Mouse (Mus musculus) testis, adult 2 months (tissue): ENCODE results near the gene Dnajc2. TPM values are rescaled to one million over a fixed set of nuclear protein-coding genes. Genes with fewer than 3 reads are reported as not detected.

Experiments
- H3K27ac ChIP-seq: fragments of 200-500 bp; 2 replicates; pipeline ENCODE4 v1.5.1; 2012; ENCODE audit warnings: low read depth, low read length; ENCODE audit not compliant: control insufficient read depth, insufficient read depth
- H3K27me3 ChIP-seq: fragments of 200-500 bp; 2 replicates; pipeline ENCODE4 v1.6.1; 2012; ENCODE audit warnings: mild to moderate bottlenecking, low read length, moderate library complexity; ENCODE audit not compliant: control insufficient read depth, insufficient read depth
- H3K36me3 ChIP-seq: fragments of 200-500 bp; 2 replicates; pipeline ENCODE4 v1.6.1; 2012; ENCODE audit warnings: mild to moderate bottlenecking, low read length; ENCODE audit not compliant: control insufficient read depth, insufficient read depth
- H3K4me1 ChIP-seq: fragments of 200-500 bp; 2 replicates; pipeline ENCODE4 v1.6.1; 2012; ENCODE audit warnings: low read length; ENCODE audit not compliant: control insufficient read depth, insufficient read depth
- H3K4me3 ChIP-seq: fragments of 200-500 bp; 2 replicates; pipeline ENCODE4 v1.5.1; 2012; ENCODE audit warnings: low read depth, mild to moderate bottlenecking, low read length, moderate library complexity, mixed read lengths; ENCODE audit not compliant: control insufficient read depth
- CTCF ChIP-seq: fragments of 200-500 bp; IDR thresholded peaks from 2 replicates; pipeline ENCODE4 v1.5.1; 2012; ENCODE audit warnings: low read depth, mild to moderate bottlenecking, inconsistent platforms, low read length, moderate library complexity; ENCODE audit not compliant: control insufficient read depth, insufficient read depth, insufficient replicate concordance
- POLR2A ChIP-seq: fragments of 200-500 bp; IDR thresholded peaks from 2 replicates; pipeline ENCODE4 v1.6.1; 2012; ENCODE audit warnings: low read depth, mild to moderate bottlenecking, inconsistent platforms, low read length, moderate library complexity; ENCODE audit not compliant: control insufficient read depth
- polyA plus RNA-seq: library from polyadenylated mRNA; depleted of rRNA; stranded (reverse); fragments of >200 nt; gene quantifications from 2 replicates; pipeline ENCODE4 v1.2.3, GENCODE M21; 2012

Gene Dnajc2
- polyA plus RNA-seq, 1 experiment = 52.7 TPM

DNA sequence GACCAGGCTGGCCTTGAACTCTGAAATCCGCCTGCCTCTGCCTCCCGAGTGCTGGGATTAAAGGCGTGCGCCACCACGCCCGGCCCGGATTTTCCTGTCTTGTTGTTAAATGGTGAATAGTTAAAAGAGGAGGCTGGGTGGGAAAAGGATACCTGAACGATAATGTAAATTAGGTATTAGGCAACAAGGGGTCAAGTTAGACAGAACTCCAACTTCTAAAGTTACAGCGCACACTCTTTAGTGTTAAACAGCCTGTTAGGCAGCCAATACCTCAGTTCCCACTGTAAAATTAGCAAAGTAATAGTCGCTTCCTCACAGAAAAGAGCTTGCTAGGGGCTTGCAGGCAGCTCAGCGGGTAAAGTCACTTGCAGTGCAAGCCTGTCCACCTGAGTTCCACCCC lies 49.0 kb downstream of the Dnajc2 start:
- Histone ChIP-seq H3K27me3 (no peaks in the 10 kb centered on the region), H3K36me3 (peaks cover 6% of the 10 kb centered on the region), H3K4me3 (no peak overlapping the region), H3K27ac (no peak overlapping the region), H3K4me1 (peaks cover 14% of the 10 kb centered on the region)
- TF ChIP-seq POLR2A = no peak
- no peak for TF ChIP-seq CTCF

DNA sequence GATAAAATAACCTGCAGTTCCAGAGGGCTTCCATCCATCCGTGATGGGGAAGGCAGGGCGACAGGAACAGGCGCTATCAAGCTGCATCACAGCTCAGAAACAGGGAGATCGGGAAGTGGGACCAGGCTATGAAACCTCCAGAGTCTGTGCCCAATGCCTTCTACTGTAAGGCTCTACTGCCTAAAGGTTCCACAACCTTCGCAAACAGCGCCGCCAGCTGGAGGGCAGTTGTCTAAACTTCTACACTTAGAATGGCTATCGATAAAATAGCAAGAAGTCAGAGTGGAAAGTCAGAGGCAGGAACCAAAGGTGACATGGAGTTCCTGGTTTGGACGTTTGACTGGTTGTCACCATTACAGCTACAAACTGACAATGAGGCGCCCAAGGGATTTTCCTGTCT lies 49.5 kb downstream of the Dnajc2 start:
- Histone ChIP-seq H3K36me3 (peaks cover 6% of the 10 kb centered on the region), H3K27ac (peak overlapping the region; percentile 41; the same call in 1 of the 2 replicates), H3K4me3 (peak overlapping the region; percentile 84), H3K27me3 (no peaks in the 10 kb centered on the region), H3K4me1 (peaks cover 14% of the 10 kb centered on the region)
- TF ChIP-seq POLR2A (no peak), CTCF (peak; percentile 72; the same call in 1 of the 2 replicates)

DNA sequence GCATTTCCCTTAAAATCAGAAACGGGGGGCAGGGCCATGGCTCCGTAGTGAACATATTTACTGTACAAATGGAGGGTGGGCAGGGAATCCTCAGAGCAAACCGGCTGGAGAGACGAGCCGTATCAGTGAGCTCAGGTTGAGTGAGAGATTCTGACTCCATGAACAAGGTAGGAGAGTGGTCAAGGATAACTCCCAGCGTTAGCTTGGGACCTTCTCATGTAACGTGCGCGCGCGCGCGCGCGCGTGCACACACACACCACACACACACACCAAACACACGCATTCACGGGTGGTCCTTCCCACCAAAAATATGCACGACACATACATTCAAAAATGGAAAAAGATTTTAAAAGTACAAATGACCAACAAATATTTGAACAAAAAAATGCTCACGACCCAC lies 50.0 kb downstream of the Dnajc2 start:
- peak overlapping the region; percentile 84 for H3K4me3 ChIP-seq

DNA sequence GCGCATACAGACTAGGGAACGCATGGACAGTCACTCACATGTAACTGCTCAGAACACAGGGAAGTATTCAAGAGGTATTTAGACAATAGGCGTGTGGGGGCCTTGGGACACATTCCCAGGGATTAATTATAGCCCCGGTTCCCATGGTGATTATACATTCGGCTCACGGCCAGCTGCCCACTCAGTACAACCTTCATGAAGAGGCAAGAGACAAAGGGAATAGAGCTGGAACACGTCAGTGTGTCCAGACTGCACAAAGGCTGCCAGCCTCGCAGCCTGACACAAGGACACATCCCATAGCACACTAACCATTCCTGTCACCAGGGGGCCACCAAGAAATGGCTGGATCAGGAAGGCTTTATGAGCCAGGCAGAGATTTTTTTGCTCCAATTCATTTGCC lies 52.1 kb downstream of the Dnajc2 start:
- peaks cover 13% of the 10 kb centered on the region for H3K4me1 ChIP-seq
- H3K27ac ChIP-seq = peak overlapping the region; percentile 52; the same call in 1 of the 2 replicates
- H3K4me3 ChIP-seq = no peak overlapping the region

More for the DNA sequence above, 50.0 kb downstream of the Dnajc2 start:
- Histone ChIP-seq H3K27ac (peak overlapping the region; percentile 41), H3K4me1 (peaks cover 14% of the 10 kb centered on the region), H3K36me3 (peaks cover 3% of the 10 kb centered on the region), H3K27me3 (no peaks in the 10 kb centered on the region)
- TF ChIP-seq CTCF (no peak), POLR2A (no peak)

DNA sequence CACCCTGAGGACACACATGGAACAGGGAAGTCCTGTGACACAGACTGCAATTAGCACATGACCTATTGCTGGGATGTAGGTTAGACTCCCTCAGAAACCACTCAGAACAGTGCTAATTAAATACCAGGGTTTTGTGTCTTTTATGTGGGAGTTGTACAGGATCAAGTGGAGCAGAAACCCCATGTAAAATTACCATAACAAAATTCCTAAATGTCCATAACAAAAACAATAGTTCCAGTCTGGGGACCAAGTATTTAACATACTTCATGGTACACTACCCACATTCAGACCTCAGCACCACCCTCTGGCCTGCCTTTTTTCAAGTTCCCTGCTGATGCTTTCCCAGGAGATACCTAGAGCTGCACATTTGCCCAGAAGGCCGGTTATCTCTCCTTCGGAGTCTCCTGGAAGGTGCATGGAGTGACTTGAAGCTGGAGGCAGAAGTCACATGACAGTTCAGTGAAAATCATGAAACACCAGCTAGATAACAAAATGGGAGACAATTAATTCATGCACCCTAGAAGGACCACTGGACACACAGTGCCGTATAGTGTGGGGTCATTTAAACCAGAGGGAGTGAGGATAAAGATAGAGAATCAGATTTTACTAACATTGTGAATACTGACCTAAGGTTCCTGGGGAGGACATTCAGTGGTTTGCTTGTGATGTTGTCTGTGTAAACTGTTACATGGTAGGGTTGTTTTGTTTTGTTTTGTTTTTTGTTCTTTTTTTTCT lies 52.7 kb downstream of the Dnajc2 start:
- no peaks in the 10 kb centered on the region for H3K36me3 ChIP-seq
- no peak for TF ChIP-seq POLR2A
- TF ChIP-seq CTCF = no peak
- H3K27me3 ChIP-seq = no peaks in the 10 kb centered on the region
- H3K4me1 ChIP-seq = peaks cover 10% of the 10 kb centered on the region
- H3K27ac ChIP-seq = peak overlapping the region; percentile 52; the same call in 1 of the 2 replicates
- no peak overlapping the region for H3K4me3 ChIP-seq

More for the DNA sequence above, 52.1 kb downstream of the Dnajc2 start:
- TF ChIP-seq POLR2A = no peak
- peak; percentile 52; the same call in 1 of the 2 replicates for TF ChIP-seq CTCF
- Histone ChIP-seq H3K36me3 (no peaks in the 10 kb centered on the region), H3K27me3 (no peaks in the 10 kb centered on the region)

DNA sequence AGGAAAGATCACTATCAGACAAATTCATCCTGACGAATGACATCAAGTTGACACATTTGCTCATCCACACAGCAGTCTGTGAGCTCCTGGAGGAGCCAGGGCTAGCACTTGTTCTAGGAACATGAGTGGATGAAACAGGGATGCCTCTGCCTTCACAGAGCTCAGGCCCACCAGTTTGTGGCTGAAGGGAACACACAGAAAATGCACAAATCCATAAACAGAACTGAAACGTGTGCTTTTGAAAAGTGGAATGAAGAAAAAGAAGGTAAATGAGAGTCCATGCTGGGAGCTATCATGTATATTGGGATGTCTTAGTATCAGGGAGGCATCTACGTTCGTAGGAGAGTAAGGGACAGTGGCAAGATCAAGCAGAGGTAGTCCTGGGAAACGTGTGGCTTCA lies 55.9 kb downstream of the Dnajc2 start:
- Histone ChIP-seq H3K4me3 (no peak overlapping the region), H3K36me3 (no peaks in the 10 kb centered on the region; the same call in 1 of the 2 replicates), H3K27ac (no peak overlapping the region), H3K4me1 (no peaks in the 10 kb centered on the region), H3K27me3 (no peaks in the 10 kb centered on the region)
- TF ChIP-seq POLR2A = no peak
- no peak for TF ChIP-seq CTCF

DNA sequence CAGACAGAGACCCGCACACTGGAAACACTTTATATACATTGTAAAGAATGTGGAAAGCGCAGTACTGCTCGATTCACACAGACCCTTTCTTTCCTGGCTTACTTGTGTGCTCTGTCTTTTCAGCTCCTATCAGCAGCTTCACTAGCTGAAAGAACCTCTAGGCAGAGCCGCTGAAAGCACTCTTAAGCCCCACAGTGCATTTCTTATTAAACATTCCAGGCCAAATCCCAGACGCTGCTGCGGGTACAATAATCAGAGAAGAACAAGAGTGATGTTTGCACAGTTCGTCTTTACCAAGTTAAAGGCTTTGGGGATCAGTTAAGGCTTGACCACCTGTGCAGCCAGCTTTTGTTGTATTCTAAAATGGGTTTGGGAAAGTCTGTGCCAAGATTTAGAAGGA lies 60.2 kb downstream of the Dnajc2 start:
- H3K27ac ChIP-seq = no peak overlapping the region; the same call in 1 of the 2 replicates
- no peaks in the 10 kb centered on the region; the same call in 1 of the 2 replicates for H3K36me3 ChIP-seq
- H3K4me3 ChIP-seq = no peak overlapping the region
- no peaks in the 10 kb centered on the region for H3K4me1 ChIP-seq
- TF ChIP-seq POLR2A = no peak
- no peak for TF ChIP-seq CTCF
- no peaks in the 10 kb centered on the region for H3K27me3 ChIP-seq
